Mouse (Mus musculus) megakaryocyte-erythroid progenitor cell, adult 5-6 weeks (primary cell): ENCODE results near the gene Snx7. TPM values are rescaled to one million over a fixed set of nuclear protein-coding genes. Genes with fewer than 3 reads are reported as not detected.

ENCODE experiments used
- ATAC-seq: replicated peaks from 2 replicates; pipeline ENCODE4 v1.8.0; 2016; ENCODE audit warnings: mild to moderate bottlenecking, inconsistent platforms; ENCODE audit not compliant: severe bottlenecking, poor library complexity, low FRiP score, low TSS enrichment
- total RNA-seq, 2 experiments: library from RNA; stranded (forward) in 1 of 2; stranded (reverse) in 1 of 2; fragments of 200-1000, 215-1000 nt in 1 of 2; fragments of >200 nt in 1 of 2; fragmentation: Nextera tagmentation in 1 of 2; gene quantifications; 2 replicates each; pipeline ENCODE4 v1.2.3; 2014 to 2017

Snx7 gene
- total RNA-seq, 2 experiments from 2014 or later = 0.20 to 4.4 TPM

- no peak for ATAC-seq
Measured at GRCm38 (mm10) chr3:117826486-117827200, 42.1 kb downstream of the Snx7 start.

GRCm38 (mm10) chr3:117823218-117823617 lies 45.5 kb downstream of the Snx7 start:
- no peak for ATAC-seq

- ATAC-seq = no peak
Measured at GRCm38 (mm10) chr3:117817635-117818034, 51.1 kb downstream of the Snx7 start.

- no peak for ATAC-seq
Measured at GRCm38 (mm10) chr3:117814218-117814617, 54.5 kb downstream of the Snx7 start.

GRCm38 (mm10) chr3:117812135-117812534 lies 56.6 kb downstream of the Snx7 start:
- ATAC-seq = no peak

GRCm38 (mm10) chr3:117805782-117806181 lies 63.0 kb downstream of the Snx7 start:
- no peak for ATAC-seq

GRCm38 (mm10) chr3:117794501-117794900 lies 74.2 kb downstream of the Snx7 start:
- ATAC-seq = no peak

GRCm38 (mm10) chr3:117791951-117792350 lies 76.8 kb downstream of the Snx7 start:
- no peak for ATAC-seq

- no peak for ATAC-seq
Measured at GRCm38 (mm10) chr3:117791273-117791672, 77.5 kb downstream of the Snx7 start.

- ATAC-seq = 0 out of 2 replicates have a peak, but pooled peaks have one; percentile 41
Measured at GRCm38 (mm10) chr3:117788800-117789693, 79.7 kb downstream of the Snx7 start.

GRCm38 (mm10) chr3:117787247-117787646 lies 81.5 kb downstream of the Snx7 start:
- ATAC-seq = no peak

- ATAC-seq = no peak
Measured at GRCm38 (mm10) chr3:117752151-117752757, 116.5 kb downstream of the Snx7 start.

GRCm38 (mm10) chr3:117751665-117752064 lies 117.1 kb downstream of the Snx7 start:
- no peak for ATAC-seq

GRCm38 (mm10) chr3:117749256-117749655 lies 119.5 kb downstream of the Snx7 start:
- ATAC-seq = no peak

GRCm38 (mm10) chr3:117739760-117740159 lies 129.0 kb downstream of the Snx7 start:
- no peak for ATAC-seq

GRCm38 (mm10) chr3:117732661-117733060 lies 136.1 kb downstream of the Snx7 start:
- ATAC-seq = no peak
